Mouse (Mus musculus): ENCODE measurements at regions not wholly inside any gene's neighbourhood (a gene's known extent, or its start where the extent isn't known, plus 50 kb on each side); places are given as distances from the start of the nearest gene placed in this dataset.

GRCm38 (mm10) chr6:55627228-55627627 lies 53.8 kb downstream of the Neurod6 start:
- no peak for DNase-seq (ENCODE audit: low spot score in 2 of 2)

GRCm38 (mm10) chr6:55620366-55620765 lies 60.7 kb downstream of the Neurod6 start:
- peak in 1 of 2 experiments; percentile 9 for DNase-seq (ENCODE audit: low spot score in 2 of 2)

GRCm38 (mm10) chr6:55617922-55618481 lies 63.1 kb downstream of the Neurod6 start:
- peak; percentile 21 to 60 for DNase-seq (ENCODE audit: low spot score in 2 of 2)

GRCm38 (mm10) chr6:55610395-55610794 lies 70.7 kb downstream of the Neurod6 start:
- DNase-seq (ENCODE audit: low spot score in 2 of 2), result no peak

GRCm38 (mm10) chr6:55609976-55610375 lies 71.1 kb downstream of the Neurod6 start:
- DNase-seq (ENCODE audit: low spot score in 2 of 2), result no peak

GRCm38 (mm10) chr6:55609053-55609452 lies 72.0 kb downstream of the Neurod6 start:
- DNase-seq (ENCODE audit: low spot score in 2 of 2), result no peak

GRCm38 (mm10) chr6:55597088-55597487 lies 84.0 kb downstream of the Neurod6 start:
- no peak for DNase-seq (ENCODE audit: low spot score in 2 of 2)

- no peak for DNase-seq (ENCODE audit: low spot score in 2 of 2)
Measured at GRCm38 (mm10) chr6:55592126-55592525, 88.9 kb downstream of the Neurod6 start.

- no peak for DNase-seq (ENCODE audit: low spot score in 2 of 2)
Measured at GRCm38 (mm10) chr6:55581106-55581505, 100.0 kb downstream of the Neurod6 start.

- no peak for DNase-seq (ENCODE audit: low spot score in 2 of 2)
Measured at GRCm38 (mm10) chr6:55580036-55580435, 101.0 kb downstream of the Neurod6 start.

- DNase-seq (ENCODE audit: low spot score in 2 of 2), result no peak
Measured at GRCm38 (mm10) chr6:55579611-55580010, 101.5 kb downstream of the Neurod6 start.

- no peak for DNase-seq (ENCODE audit: low spot score in 2 of 2)
Measured at GRCm38 (mm10) chr6:55579105-55579504, 102.0 kb downstream of the Neurod6 start.

GRCm38 (mm10) chr6:55578051-55578450 lies 103.0 kb downstream of the Neurod6 start:
- no peak for DNase-seq (ENCODE audit: low spot score in 2 of 2)

GRCm38 (mm10) chr6:55567521-55567920 lies 113.5 kb downstream of the Neurod6 start:
- no peak for DNase-seq (ENCODE audit: low spot score in 2 of 2)

- DNase-seq (ENCODE audit: low spot score in 2 of 2), result no peak
Measured at GRCm38 (mm10) chr6:55565260-55566209, 113.8 kb downstream of the Adcyap1r1 start.

GRCm38 (mm10) chr6:55560606-55561005 lies 108.8 kb downstream of the Adcyap1r1 start:
- DNase-seq (ENCODE audit: low spot score in 2 of 2), result no peak

GRCm38 (mm10) chr6:55559797-55560196 lies 108.0 kb downstream of the Adcyap1r1 start:
- DNase-seq (ENCODE audit: low spot score in 2 of 2), result no peak
